Mouse (Mus musculus) thymus, postnatal 36 days (tissue): ENCODE measurements at regions not wholly inside any gene's neighbourhood (a gene's known extent, or its start where the extent isn't known, plus 50 kb on each side); places are given as distances from the start of the nearest gene placed in this dataset.
"Not testable (repeated sequence)": the region's sequence is repeated elsewhere in the genome, so short reads cannot be mapped to it uniquely, and the experiment has no call there.

Experiments
- DNase-seq, 2 experiments: peaks; one replicate each; pipeline ENCODE4 v3.0.0; 2022; ENCODE audit warnings: mixed read lengths in 2 of 2

- no peak for DNase-seq
Measured at GRCm38 (mm10) chr13:16317412-16317811, 305.8 kb downstream of the Inhba start.

DNA sequence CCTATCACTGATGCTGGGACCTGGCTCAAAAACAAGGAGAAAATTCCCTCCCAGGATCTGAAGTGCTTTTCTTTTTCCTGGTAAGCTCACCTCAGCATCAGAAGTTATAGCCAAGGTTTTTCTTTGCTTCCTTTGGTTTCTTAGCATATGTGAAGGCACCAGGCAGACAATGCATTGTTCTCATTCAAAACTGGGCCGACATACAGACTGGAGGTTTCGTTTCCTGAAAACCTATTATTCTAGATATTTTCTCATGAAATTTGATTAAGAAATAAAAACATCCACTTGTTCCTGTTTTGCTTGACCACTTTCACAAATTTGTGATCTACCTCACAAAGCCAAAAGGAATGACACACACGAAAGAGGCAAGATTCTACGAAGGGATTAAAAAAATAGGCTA is 308.7 kb downstream of the Inhba start:
- no peak for DNase-seq

DNA sequence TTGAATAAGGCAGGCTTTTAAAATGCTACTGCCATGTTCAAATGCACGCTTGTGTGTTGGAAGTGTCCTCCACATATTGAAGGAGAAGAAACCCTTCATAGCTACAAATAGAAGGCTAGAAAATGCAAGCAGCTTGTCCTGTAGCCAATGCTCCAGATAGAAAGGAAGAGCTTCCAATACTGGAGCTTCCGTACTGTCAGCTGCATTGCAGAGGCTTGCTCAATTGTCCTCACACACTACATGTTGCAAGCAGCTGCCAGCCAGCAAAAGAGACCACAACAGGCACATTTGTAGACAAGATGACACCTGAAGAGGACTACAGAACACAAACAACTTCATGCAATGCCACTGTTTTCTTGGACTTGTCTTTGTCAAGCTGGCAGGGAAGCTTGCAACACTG is 314.0 kb downstream of the Inhba start:
- DNase-seq = no peak

DNA sequence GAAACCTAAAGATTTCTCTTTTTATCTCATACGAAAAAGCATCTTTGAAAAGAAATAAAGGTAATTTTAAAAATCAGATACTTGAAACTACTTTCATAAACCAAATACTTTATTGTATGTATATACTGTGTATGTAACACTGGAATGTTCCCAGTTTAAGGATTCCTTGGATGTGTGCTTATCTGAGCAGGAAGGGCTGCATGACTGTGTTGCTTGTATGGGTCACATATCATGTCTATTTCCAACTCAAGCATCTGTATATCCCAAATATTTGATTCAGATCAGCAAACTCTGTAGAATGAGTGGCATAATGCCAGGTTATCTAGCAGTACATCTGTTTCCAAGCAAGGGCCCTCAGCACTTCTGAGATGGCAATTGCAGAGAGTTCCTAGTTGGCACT is 330.1 kb downstream of the Inhba start:
- no peak for DNase-seq

GRCm38 (mm10) chr13:16342171-16342570 is 330.5 kb downstream of the Inhba start:
- DNase-seq = no peak

- DNase-seq = no peak
Measured at GRCm38 (mm10) chr13:16343280-16343945, 331.8 kb downstream of the Inhba start.

DNA sequence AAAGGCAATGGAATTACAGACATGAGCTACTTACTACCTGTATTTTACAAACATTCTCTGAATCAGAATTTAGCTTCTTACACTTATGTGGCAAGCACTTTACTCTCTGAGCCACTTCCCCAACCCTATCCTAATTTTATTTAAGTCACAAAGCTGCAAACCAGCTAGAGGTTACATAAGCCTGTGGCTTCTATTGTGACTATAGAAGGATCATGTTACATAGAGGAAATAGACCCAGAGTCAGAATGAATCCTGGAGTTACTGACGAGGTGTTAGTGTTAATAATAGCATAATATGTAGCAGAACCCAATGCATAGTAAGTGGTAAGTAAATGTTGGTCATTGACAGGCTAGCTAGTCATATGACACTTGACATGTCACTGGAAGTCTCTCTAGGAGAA is 337.7 kb downstream of the Inhba start:
- DNase-seq = no peak

GRCm38 (mm10) chr13:16350061-16350460 is 338.4 kb downstream of the Inhba start:
- DNase-seq = no peak

DNA sequence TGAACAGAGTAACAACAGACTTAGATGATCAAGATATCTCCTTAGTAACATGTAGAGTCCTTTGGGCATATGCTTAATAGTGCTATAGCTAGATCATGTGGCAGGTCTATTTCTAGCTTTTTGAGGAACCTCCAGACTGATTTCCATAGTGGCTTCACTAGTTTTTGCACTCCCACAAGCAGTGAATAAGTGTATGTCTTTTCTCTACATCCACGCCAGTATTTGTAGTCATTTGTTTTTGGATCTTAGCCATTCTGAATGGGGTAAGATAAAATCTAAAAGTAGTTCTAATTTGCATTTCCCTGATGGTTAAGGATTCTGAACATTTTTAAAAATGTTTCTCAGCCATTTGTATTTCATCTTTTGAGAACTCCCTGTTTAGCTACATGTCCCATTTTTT is 343.7 kb downstream of the Inhba start:
- no peak for DNase-seq

- DNase-seq = no peak
Measured at GRCm38 (mm10) chr13:16379492-16379891, 367.8 kb downstream of the Inhba start.

DNA sequence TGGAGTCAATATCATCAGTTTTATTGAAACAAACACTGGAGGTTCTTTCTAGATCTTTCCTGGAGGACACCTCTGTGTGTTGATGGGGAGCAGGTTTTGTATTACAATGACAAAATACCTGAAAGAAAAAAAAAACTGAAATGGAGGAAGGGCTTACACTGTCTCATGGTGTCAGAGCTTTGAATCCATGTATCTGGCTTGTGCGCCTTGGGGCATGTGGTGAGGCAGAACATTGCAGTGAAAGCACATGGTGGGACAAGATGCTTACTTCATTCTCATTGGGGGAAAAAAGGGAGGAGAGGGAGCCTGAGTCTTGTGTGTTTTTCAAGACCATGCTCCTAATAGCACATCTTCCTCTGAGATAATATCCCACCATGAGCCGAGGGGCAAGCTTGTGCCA is 368.3 kb downstream of the Inhba start:
- DNase-seq = no peak

DNA sequence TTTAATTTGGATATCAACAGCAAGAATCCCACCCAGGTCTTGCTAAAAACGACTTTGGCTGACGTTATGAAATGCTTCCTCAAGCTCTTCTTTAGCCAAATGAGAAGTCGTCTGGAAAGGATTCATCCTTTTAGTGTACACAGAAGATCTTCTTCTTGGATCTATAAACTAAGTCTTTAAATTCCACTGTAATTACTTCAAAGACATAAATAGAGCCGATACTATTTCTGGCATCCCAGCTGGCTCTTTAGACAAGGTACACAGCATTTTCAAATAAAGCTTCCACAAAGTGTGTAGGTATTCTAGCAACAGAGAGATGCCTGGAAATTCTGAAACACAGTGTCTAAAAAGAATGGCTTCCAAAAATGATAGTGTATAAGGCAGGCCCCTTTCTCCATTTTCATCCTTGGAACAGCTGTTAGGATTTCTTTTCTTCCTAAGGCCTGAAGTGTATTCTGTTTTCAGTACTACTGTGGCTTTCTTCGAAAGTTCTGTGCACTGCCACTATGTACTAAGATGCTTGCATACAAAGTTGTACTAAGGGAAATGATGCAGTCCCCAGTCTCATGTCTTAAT is 371.4 kb downstream of the Inhba start:
- no peak for DNase-seq

DNA sequence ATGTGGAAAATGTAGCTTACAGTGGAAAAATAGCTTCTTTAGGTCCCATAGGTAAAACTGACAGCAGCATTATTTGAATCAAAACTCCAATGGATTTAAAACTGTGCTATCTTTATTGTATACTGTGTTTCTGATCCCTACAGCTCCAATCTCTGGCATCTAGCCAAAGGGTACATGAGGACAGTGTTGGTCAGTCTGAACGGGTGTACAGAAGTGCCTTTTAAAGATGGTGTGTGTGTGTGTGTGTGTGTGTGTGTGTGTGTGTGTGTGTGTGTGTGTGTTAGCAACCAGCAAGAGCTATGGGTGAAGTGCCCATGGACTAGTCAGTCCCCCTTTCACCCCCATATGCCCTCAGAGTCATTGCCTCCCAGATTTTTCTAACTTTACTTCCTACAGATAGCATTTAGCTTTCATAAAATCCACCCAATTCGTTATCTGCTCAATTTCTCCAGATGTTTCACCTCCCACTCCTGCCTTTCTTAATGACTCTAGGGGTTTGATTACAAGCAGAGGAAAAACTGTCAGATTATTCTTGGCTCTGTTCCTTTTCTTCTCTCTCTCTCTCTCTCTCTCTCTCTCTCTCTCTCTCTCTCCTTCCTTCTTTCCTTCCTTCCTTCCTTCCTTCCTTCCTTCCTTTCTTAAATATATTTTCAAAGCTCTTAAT is 404.8 kb downstream of the Inhba start:
- no peak for DNase-seq

DNA sequence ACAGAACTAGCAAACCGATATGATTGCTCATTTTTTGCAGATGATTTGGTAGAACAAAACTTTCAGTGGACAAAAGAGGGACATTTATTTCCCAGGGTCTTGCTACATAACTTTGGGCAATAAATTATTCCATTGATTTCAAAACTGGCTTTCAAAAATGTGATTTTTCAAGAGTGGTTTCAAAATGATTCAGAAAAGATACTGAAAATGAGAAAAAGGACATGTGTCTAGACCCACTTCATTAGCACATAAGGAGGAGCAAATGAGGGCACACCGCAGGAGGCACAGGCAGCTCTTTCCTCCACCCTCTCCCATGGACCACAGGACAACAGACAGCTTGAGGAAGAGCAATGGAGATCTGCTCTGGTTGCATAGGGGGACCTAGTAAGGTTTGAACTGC is 412.5 kb downstream of the Inhba start:
- no peak for DNase-seq

DNA sequence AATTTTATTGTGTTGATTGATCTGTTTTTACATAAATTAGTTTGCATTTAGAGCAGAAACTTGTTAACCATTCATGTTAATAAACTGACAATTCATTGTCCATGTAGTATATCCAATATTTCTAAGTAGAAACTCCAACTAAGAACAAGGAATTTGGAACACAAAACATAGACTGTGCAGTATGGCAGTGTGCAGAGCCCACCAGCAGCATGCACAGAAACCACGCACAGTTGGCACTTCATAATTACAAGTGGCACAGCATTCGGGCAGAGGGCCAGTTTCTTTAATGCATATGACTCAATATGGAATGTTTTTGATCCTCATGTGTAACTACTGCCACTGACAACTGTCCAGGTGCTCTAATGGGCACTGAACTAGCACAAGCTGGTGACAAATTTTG is 423.8 kb downstream of the Inhba start:
- no peak for DNase-seq

GRCm38 (mm10) chr13:16453234-16453633 is 441.6 kb downstream of the Inhba start:
- DNase-seq = no peak

DNA sequence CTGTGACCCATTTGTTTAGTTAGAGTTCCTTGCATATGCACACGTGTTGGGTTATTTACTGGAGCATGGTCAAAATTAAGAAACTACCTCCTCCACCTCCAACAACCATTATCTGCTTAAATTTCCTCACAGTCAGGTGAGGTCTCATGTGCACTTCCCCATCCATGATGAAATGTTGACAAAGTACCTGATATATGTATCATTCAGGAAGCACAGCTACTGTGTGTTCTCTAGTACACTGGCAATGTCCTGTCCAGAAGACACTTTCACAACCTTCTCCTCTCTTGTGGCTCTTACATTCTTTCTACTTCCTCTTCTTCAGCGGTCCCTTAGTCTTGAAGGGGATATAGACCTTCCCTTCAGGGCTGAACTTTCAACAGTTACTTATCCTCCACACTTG is 448.1 kb downstream of the Inhba start:
- no peak for DNase-seq

GRCm38 (mm10) chr13:16461681-16462080 is 450.0 kb downstream of the Inhba start:
- no peak for DNase-seq

- no peak for DNase-seq
Measured at GRCm38 (mm10) chr13:16464823-16465222, 453.2 kb downstream of the Inhba start.

DNA sequence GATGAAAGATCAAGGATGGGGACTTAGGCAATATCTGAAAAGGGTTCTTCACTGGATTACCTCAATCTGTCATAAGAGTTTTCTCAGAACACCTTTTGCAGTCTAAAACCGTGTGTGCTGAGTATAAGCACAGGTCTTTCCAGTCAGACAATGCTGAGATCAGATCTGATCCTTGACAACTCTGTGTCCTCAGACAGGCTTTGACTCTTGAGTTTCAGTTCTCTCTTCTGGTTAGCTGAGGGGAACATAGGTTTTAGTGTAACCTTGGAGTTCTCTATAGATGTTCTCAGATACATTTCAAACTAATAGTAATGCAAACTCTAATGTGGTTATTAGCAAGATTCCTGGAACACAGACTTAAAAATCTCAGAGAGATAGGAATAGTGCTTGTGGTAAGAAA is 453.7 kb downstream of the Inhba start:
- no peak for DNase-seq

- DNase-seq = no peak
Measured at GRCm38 (mm10) chr13:16465812-16466211, 454.2 kb downstream of the Inhba start.

- no peak for DNase-seq
Measured at GRCm38 (mm10) chr13:16476515-16476914, 464.9 kb downstream of the Inhba start.

DNA sequence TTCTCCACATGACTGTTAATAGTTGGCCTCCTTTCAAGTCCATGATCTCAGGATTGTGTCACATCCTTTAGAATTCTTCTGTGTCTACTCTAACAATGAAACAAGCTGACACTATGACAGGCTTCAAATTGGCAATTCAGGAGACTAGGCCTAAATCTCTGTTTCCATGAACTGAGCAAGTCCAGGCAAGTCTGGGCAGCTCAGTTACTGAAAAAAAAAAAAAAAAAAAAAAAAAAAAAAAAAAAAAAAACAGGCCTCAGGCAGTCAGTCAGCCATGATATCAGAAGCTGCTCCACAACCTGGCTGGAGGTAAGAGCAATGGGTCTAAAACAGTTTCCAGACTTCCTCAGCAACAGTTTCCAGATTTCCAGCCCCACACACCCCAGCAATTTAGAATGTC is 475.6 kb downstream of the Inhba start:
- no peak for DNase-seq

GRCm38 (mm10) chr13:16490680-16491079 is 479.0 kb downstream of the Inhba start:
- not testable (repeated sequence) for DNase-seq

DNA sequence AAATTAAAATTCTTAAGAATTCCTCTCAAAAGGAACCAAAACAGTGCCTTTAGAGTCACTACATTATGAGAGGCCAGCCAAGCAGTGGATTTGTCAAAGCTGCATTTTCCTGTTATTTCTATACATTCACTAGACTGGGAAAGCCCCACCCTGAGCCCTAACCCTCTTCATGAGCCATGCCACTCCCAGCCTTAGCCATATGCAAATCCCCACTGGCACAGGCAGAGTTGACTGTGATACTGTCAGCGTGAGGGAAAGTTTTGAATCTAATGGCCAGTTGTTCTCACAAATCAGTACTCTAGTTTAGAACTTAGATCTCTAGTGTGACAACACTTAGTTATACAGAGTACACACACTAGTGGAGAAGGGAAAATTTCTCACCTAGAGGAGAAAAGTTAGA is 486.4 kb downstream of the Inhba start:
- no peak for DNase-seq
